Mouse (Mus musculus) intestine, postnatal 0 days (tissue): ENCODE measurements around the gene Zfp287. TPM values are rescaled to one million over a fixed set of nuclear protein-coding genes. Genes with fewer than 3 reads are reported as not detected.

ENCODE experiments used
- ATAC-seq: fragments of 200-750 bp; cut with Nextera tagmentation; 2 replicates; pipeline ENCODE4 v1.8.0; 2017; ENCODE audit warnings: mild to moderate bottlenecking, moderate TSS enrichment, moderate library complexity
- H3K27ac ChIP-seq: fragments of 300-500 bp; sonication (generic); 2 replicates; pipeline ENCODE4 v1.5.1; 2014; ENCODE audit warnings: mild to moderate bottlenecking, low read depth, low read length, moderate library complexity
- H3K27me3 ChIP-seq: fragments of 300-500 bp; sonication (generic); replicated peaks from 2 replicates; pipeline ENCODE4 v1.6.1; 2014; ENCODE audit warnings: low read length, mixed read lengths; ENCODE audit not compliant: control insufficient read depth, insufficient read depth
- H3K36me3 ChIP-seq: fragments of 300-500 bp; sonication (generic); 2 replicates; pipeline ENCODE4 v1.6.1; 2014; ENCODE audit warnings: mild to moderate bottlenecking, moderate library complexity; ENCODE audit not compliant: control insufficient read depth, insufficient read depth
- H3K4me1 ChIP-seq: fragments of 300-500 bp; sonication (generic); replicated peaks from 2 replicates; pipeline ENCODE4 v1.6.1; 2014; ENCODE audit warnings: antibody characterized with exemption, low read length, mixed read lengths; ENCODE audit not compliant: control insufficient read depth, insufficient read depth
- H3K4me2 ChIP-seq: fragments of 300-500 bp; sonication (generic); replicated peaks from 2 replicates; pipeline ENCODE4 v1.6.1; 2014; ENCODE audit warnings: low read depth, mild to moderate bottlenecking, moderate library complexity
- H3K4me3 ChIP-seq: fragments of 300-500 bp; sonication (generic); 2 replicates; pipeline ENCODE4 v1.5.1; 2014; ENCODE audit warnings: low read depth, low read length
- H3K9ac ChIP-seq: fragments of 300-500 bp; sonication (generic); 2 replicates; pipeline ENCODE4 v1.6.1; 2014; ENCODE audit warnings: mild to moderate bottlenecking, low read depth, low read length
- H3K9me3 ChIP-seq: fragments of 300-500 bp; sonication (generic); 2 replicates; pipeline ENCODE4 v1.6.1; 2016; ENCODE audit warnings: mixed run types; ENCODE audit not compliant: control insufficient read depth
- CTCF ChIP-seq: sonication (generic); IDR thresholded peaks from 2 replicates; pipeline ENCODE4 v1.5.1; 2016; ENCODE audit warnings: low read depth, mild to moderate bottlenecking, control low read depth, antibody characterized with exemption, moderate library complexity
- WGBS: fragments of 180-500 bp; shearing (Covaris S2); extraction: QIAGEN DNeasy Blood & Tissue Kit; methylation state at CpG from one replicate; pipeline ENCODE4 v1.1.7; 2014; 5-methylcytosine and 5-hydroxymethylcytosine counted together
- polyA plus RNA-seq: library from polyadenylated mRNA; unstranded; fragments of >200 nt; fragmentation: Nextera tagmentation; extraction: Ambion mirVana; gene quantifications from 2 replicates; pipeline ENCODE4 v1.2.1, GENCODE M21; 2015

The Zfp287 gene
- polyA plus RNA-seq, 1 experiment from 2014 or later, result 1.5 TPM

- no peaks in the 10 kb centered on the region for H3K36me3 ChIP-seq
- peak; percentile 67 for ATAC-seq
- H3K9me3 ChIP-seq, result no peaks in the 10 kb centered on the region
- no peaks in the 10 kb centered on the region for H3K4me1 ChIP-seq
- H3K4me3 ChIP-seq, result no peak overlapping the region
- WGBS, result 20% methylated on average over 9 of the region's 11 CpGs
- H3K27me3 ChIP-seq, result no peaks in the 10 kb centered on the region
- no peak overlapping the region for H3K9ac ChIP-seq
- no peak overlapping the region for H3K27ac ChIP-seq
- H3K4me2 ChIP-seq, result no peak overlapping the region
- TF ChIP-seq CTCF, result peak; percentile 83
These were observed 38.2 kb downstream of the Zfp287 start for GRCm38 (mm10) chr11:62693299-62694184.

- Histone ChIP-seq H3K4me3 (no peak overlapping the region), H3K9me3 (no peaks in the 10 kb centered on the region), H3K27ac (0 out of 2 replicates have a peak overlapping the region, but pooled peaks have one; percentile 9), H3K9ac (no peak overlapping the region), H3K27me3 (no peaks in the 10 kb centered on the region), H3K4me1 (no peaks in the 10 kb centered on the region), H3K4me2 (no peak overlapping the region), H3K36me3 (no peaks in the 10 kb centered on the region)
- no peak for TF ChIP-seq CTCF
- WGBS, result 62% methylated on average over 3 of the region's 3 CpGs
- peak; percentile 77 for ATAC-seq
These were observed 40.1 kb downstream of the Zfp287 start for GRCm38 (mm10) chr11:62691592-62691991.

DNA sequence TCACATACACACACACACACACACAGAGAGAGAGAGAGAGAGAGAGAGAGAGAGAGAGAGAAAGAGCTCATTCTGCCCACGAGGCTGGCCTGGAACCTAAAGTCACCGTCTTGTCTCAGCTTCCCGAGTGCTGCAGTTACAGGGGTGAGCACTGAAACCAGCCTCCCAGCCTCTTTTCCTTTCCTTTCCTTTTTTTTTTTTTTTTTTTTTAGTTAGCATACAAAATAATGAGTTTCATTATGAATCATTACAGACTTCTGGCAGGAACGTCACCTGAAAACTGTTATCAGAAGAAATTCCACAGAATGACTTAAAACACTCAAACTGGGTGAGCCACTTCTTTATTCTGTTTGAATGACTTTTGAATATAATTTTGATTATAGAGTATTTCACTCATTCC is 51.8 kb downstream of the Zfp287 start:
- ATAC-seq, result no peak
- Histone ChIP-seq H3K9me3 (no peaks in the 10 kb centered on the region), H3K27ac (no peak overlapping the region), H3K4me3 (no peak overlapping the region), H3K27me3 (no peaks in the 10 kb centered on the region), H3K4me2 (no peak overlapping the region), H3K36me3 (no peaks in the 10 kb centered on the region), H3K9ac (no peak overlapping the region), H3K4me1 (no peaks in the 10 kb centered on the region)
- no peak for TF ChIP-seq CTCF
- WGBS, result 67% methylated on average over 4 of the region's 4 CpGs

- H3K27ac ChIP-seq, result no peak overlapping the region
- 75% methylated on average over 7 of the region's 7 CpGs for WGBS
- TF ChIP-seq CTCF, result no peak
- H3K4me3 ChIP-seq, result no peak overlapping the region
- H3K9me3 ChIP-seq, result no peaks in the 10 kb centered on the region
- no peaks in the 10 kb centered on the region for H3K36me3 ChIP-seq
- H3K4me1 ChIP-seq, result no peaks in the 10 kb centered on the region
- H3K4me2 ChIP-seq, result no peak overlapping the region
- no peak overlapping the region for H3K9ac ChIP-seq
- ATAC-seq, result no peak
- H3K27me3 ChIP-seq, result no peaks in the 10 kb centered on the region
These were observed 52.8 kb downstream of the Zfp287 start for GRCm38 (mm10) chr11:62678778-62679354.

DNA sequence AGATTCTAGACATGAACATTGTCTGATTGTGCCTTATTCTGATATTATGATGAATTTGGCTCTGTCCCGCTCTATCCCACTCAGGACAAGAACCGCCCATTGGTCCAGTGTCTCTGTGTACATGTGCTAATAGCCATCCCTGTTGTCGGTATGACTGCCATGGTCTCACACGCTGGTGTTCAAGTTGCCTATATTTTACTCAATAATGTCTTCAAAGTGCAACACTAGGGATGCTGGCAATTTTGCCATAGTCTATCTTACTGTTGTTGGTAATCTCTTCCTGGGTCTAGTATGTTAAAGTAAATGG is 55.5 kb downstream of the Zfp287 start:
- no peak overlapping the region for H3K4me2 ChIP-seq
- H3K27me3 ChIP-seq, result no peaks in the 10 kb centered on the region
- no peak overlapping the region for H3K4me3 ChIP-seq
- H3K9ac ChIP-seq, result no peak overlapping the region
- no peaks in the 10 kb centered on the region for H3K9me3 ChIP-seq
- WGBS, result 92% methylated on average over 4 of the region's 4 CpGs
- H3K36me3 ChIP-seq, result no peaks in the 10 kb centered on the region
- ATAC-seq, result no peak
- H3K4me1 ChIP-seq, result no peaks in the 10 kb centered on the region
- H3K27ac ChIP-seq, result no peak overlapping the region
- no peak for TF ChIP-seq CTCF

DNA sequence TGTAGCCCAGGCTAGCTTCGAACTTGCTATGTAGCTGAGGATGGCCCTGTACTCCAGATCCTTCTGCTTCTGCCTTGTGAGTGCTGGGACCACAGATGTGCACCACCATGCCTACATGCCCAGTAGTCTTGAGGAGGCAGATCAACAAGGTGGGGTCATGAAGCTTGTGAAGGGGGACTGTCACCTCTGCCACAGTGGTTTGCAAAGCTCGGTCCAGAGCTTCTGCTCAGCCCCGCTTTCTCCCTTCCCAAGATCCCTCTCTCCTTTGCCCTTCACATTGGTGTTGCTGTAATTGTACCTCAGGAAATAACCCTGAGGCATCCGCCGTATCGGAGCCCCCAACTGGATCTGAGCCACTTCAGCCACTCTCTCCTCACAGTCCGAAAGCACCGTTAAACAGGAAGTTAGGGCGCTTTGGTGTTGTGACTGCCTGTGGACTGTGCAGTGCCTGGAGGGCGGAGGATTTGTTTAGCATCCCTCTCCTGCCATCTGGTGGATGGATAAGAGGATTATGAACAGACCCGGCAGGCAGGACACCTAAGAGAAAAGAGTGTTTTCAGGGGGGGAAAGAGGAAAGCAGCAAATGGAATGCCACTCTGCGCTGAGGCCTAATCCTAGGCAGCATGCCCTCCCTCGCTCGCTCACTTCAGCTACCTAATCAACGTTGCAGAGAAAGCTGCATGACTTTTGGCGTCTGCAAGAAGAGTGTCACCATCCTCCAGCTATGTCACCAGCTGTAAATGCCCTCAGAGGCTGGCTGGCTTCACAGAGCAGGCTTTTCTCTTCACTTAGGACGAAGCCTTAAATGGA is 56.0 kb downstream of the Zfp287 start:
- H3K27ac ChIP-seq, result no peak overlapping the region
- no peaks in the 10 kb centered on the region for H3K27me3 ChIP-seq
- peak overlapping the region; percentile 58 for H3K4me2 ChIP-seq
- 0 out of 2 replicates have a peak overlapping the region, but pooled peaks have one; percentile 12 for H3K4me3 ChIP-seq
- H3K9ac ChIP-seq, result peak overlapping the region; percentile 38; the same call in 1 of the 2 replicates
- H3K4me1 ChIP-seq, result no peaks in the 10 kb centered on the region
- no peaks in the 10 kb centered on the region for H3K36me3 ChIP-seq
- peak; percentile 79 for ATAC-seq
- WGBS, result 20% methylated on average over 17 of the region's 17 CpGs
- no peaks in the 10 kb centered on the region for H3K9me3 ChIP-seq
- TF ChIP-seq CTCF, result peak; percentile 95
